Mouse (Mus musculus) thymus, adult 2 months (tissue): Measurements from ENCODE around the gene Kirrel. TPM values are rescaled to one million over a fixed set of nuclear protein-coding genes. Genes with fewer than 3 reads are reported as not detected.

ENCODE experiments used
- DNase-seq: peaks from one replicate; pipeline ENCODE4 v3.0.0; 2021
- H3K27ac ChIP-seq: fragments of 200-500 bp; 2 replicates; pipeline ENCODE4 v1.5.1; 2012; ENCODE audit warnings: low read length, control low read depth; ENCODE audit not compliant: control insufficient read depth, insufficient read depth
- H3K27me3 ChIP-seq: fragments of 200-500 bp; 2 replicates; pipeline ENCODE4 v1.6.1; 2012; ENCODE audit warnings: mild to moderate bottlenecking, low read length, moderate library complexity, mixed read lengths; ENCODE audit not compliant: control insufficient read depth, insufficient read depth
- H3K36me3 ChIP-seq: fragments of 200-500 bp; 2 replicates; pipeline ENCODE4 v1.6.1; 2012; ENCODE audit warnings: mild to moderate bottlenecking, low read length, moderate library complexity; ENCODE audit not compliant: control insufficient read depth, insufficient read depth
- H3K4me1 ChIP-seq: fragments of 200-500 bp; replicated peaks from 2 replicates; pipeline ENCODE4 v1.6.1; 2012; ENCODE audit warnings: low read length; ENCODE audit not compliant: control insufficient read depth, insufficient read depth
- H3K4me3 ChIP-seq: fragments of 200-500 bp; 2 replicates; pipeline ENCODE4 v1.5.1; 2012; ENCODE audit warnings: mild to moderate bottlenecking, low read length, control low read depth, moderate library complexity; ENCODE audit not compliant: control insufficient read depth, insufficient read depth
- CTCF ChIP-seq: fragments of 200-500 bp; IDR thresholded peaks from 2 replicates; pipeline ENCODE4 v1.5.1; 2012; ENCODE audit warnings: mild to moderate bottlenecking, control low read depth, low read length, moderate library complexity, borderline replicate concordance; ENCODE audit not compliant: control insufficient read depth, poor library complexity, insufficient read depth; ENCODE audit errors: extremely low read depth
- POLR2A ChIP-seq: fragments of 200-500 bp; IDR thresholded peaks from 2 replicates; pipeline ENCODE4 v1.6.1; 2012; ENCODE audit warnings: mild to moderate bottlenecking, low read length, control low read depth, moderate library complexity; ENCODE audit not compliant: control insufficient read depth, poor library complexity, insufficient read depth; ENCODE audit errors: extremely low read depth
- WGBS: fragments of 180-500 bp; shearing (Covaris S2); methylation state at CpG from one replicate; pipeline ENCODE4 v1.1.7; 2018; 5-methylcytosine and 5-hydroxymethylcytosine counted together
- polyA plus RNA-seq: library from polyadenylated mRNA; depleted of rRNA; stranded (reverse); fragments of >200 nt; gene quantifications from 2 replicates; pipeline ENCODE4 v1.2.3, GENCODE M21; 2012; rRNA removed

Kirrel gene
- polyA plus RNA-seq, 1 experiment = 2.9 TPM

DNA sequence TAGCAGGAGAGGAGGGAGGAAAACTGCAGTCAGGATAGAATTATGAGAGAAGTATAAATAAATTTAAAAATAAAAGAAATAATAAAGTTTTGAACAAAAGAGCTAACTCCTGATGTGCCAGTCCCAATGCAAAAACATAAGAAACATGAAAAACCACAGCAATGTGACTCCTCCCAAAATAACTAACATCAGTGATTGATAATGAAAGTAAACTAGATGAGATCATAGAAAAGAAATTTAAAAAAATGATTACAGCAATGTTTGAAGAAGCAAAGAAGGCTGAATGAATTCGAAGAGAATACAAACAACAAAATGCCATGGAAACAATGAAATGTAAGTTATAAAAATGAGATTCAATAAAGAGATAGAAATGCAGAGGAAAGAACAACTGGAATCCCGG is 132.8 kb downstream of the Kirrel start:
- TF ChIP-seq POLR2A (no peak), CTCF (no peak)
- no peaks in the 10 kb centered on the region for H3K27me3 ChIP-seq
- no peaks in the 10 kb centered on the region for H3K4me1 ChIP-seq
- H3K36me3 ChIP-seq = no peaks in the 10 kb centered on the region
- H3K27ac ChIP-seq = no peak overlapping the region
- H3K4me3 ChIP-seq = no peak overlapping the region
- WGBS = 83% methylated on average over 2 of the region's 2 CpGs
- DNase-seq = no peak

GRCm38 (mm10) chr3:87038500-87038899 is 136.0 kb downstream of the Kirrel start:
- Histone ChIP-seq H3K36me3 (no peaks in the 10 kb centered on the region), H3K27me3 (no peaks in the 10 kb centered on the region), H3K27ac (no peak overlapping the region), H3K4me1 (no peaks in the 10 kb centered on the region), H3K4me3 (no peak overlapping the region)
- 80% methylated on average over 6 of the region's 6 CpGs for WGBS
- TF ChIP-seq POLR2A = no peak
- no peak for TF ChIP-seq CTCF
- DNase-seq = no peak

GRCm38 (mm10) chr3:87034061-87034460 is 140.5 kb downstream of the Kirrel start:
- Histone ChIP-seq H3K27me3 (no peaks in the 10 kb centered on the region), H3K4me1 (no peaks in the 10 kb centered on the region), H3K27ac (no peak overlapping the region), H3K36me3 (no peaks in the 10 kb centered on the region), H3K4me3 (no peak overlapping the region)
- WGBS = 80% methylated on average over 4 of the region's 4 CpGs
- no peak for DNase-seq
- no peak for TF ChIP-seq CTCF
- no peak for TF ChIP-seq POLR2A

GRCm38 (mm10) chr3:87033357-87033756 is 141.2 kb downstream of the Kirrel start:
- H3K36me3 ChIP-seq = no peaks in the 10 kb centered on the region
- H3K27me3 ChIP-seq = no peaks in the 10 kb centered on the region
- WGBS = 29% methylated on average over 8 of the region's 8 CpGs
- TF ChIP-seq POLR2A (no peak), CTCF (peak; percentile 59; the same call in 1 of the 2 replicates)
- peak; percentile 71 for DNase-seq
- no peak overlapping the region for H3K27ac ChIP-seq
- no peaks in the 10 kb centered on the region for H3K4me1 ChIP-seq
- no peak overlapping the region for H3K4me3 ChIP-seq

- 36% methylated on average over 6 of the region's 6 CpGs for whole genome bisulfite sequencing
- Histone ChIP-seq H3K36me3 (no peaks in the 10 kb centered on the region), H3K27me3 (no peaks in the 10 kb centered on the region), H3K27ac (no peak overlapping the region), H3K4me3 (no peak overlapping the region), H3K4me1 (no peaks in the 10 kb centered on the region)
- peak; percentile 61 for DNase-seq
- TF ChIP-seq POLR2A = no peak
- no peak for TF ChIP-seq CTCF
Measured at GRCm38 (mm10) chr3:87030855-87031254, 143.7 kb downstream of the Kirrel start.

Other genes with a start within 250 kb of the Kirrel start
- 84.9 and 85.5 TPM in 2 replicates for gene Cd1d1, start 175.3 kb downstream of the Kirrel start, polyA plus RNA-seq
- gene Fcrls, start 89.0 kb upstream of the Kirrel start, polyA plus RNA-seq = 0.91 and 1.6 TPM in 2 replicates
- 1.5 and 1.6 TPM in 2 replicates for gene Cd5l, start 183.1 kb upstream of the Kirrel start, polyA plus RNA-seq
- 3.1 and 3.4 TPM in 2 replicates for gene Fcrl1, start 201.6 kb upstream of the Kirrel start, polyA plus RNA-seq